Mouse (Mus musculus): Measurements from ENCODE around the gene Impg1.

Gene Impg1

GRCm38 (mm10) chr9:80465381-80465780 is at the start of gene Impg1:
Gene Impg1 (minus strand): TSS chr9:80465481.
- DNase-seq = no peak

- no peak for DNase-seq
Measured at GRCm38 (mm10) chr9:80509464-80510153, 44.3 kb upstream of the Impg1 start.

GRCm38 (mm10) chr9:80504496-80505012 is 39.3 kb upstream of the Impg1 start:
- no peak for DNase-seq

GRCm38 (mm10) chr9:80491591-80491990 is 26.3 kb upstream of the Impg1 start:
- no peak for DNase-seq

GRCm38 (mm10) chr9:80460420-80460819 is 4.9 kb downstream of the Impg1 start:
- no peak for DNase-seq

- DNase-seq = no peak
Measured at GRCm38 (mm10) chr9:80450467-80451261, 14.6 kb downstream of the Impg1 start.

- no peak for DNase-seq
Measured at GRCm38 (mm10) chr9:80441096-80441710, 24.1 kb downstream of the Impg1 start.

- no peak for DNase-seq
Measured at GRCm38 (mm10) chr9:80391404-80391803, 73.9 kb downstream of the Impg1 start.

- no peak for DNase-seq
Measured at GRCm38 (mm10) chr9:80391002-80391401, 74.3 kb downstream of the Impg1 start.

- no peak for DNase-seq
Measured at GRCm38 (mm10) chr9:80387890-80388289, 77.4 kb downstream of the Impg1 start.

GRCm38 (mm10) chr9:80386492-80386891 is 78.8 kb downstream of the Impg1 start:
- DNase-seq = no peak

GRCm38 (mm10) chr9:80386000-80386399 is 79.3 kb downstream of the Impg1 start:
- DNase-seq = peak; percentile 3

GRCm38 (mm10) chr9:80382711-80383110 is 82.6 kb downstream of the Impg1 start:
- DNase-seq = no peak

- no peak for DNase-seq
Measured at GRCm38 (mm10) chr9:80380078-80380645, 85.1 kb downstream of the Impg1 start.

GRCm38 (mm10) chr9:80374100-80374499 is 91.2 kb downstream of the Impg1 start:
- DNase-seq = no peak

- no peak for DNase-seq
Measured at GRCm38 (mm10) chr9:80373304-80373739, 92.0 kb downstream of the Impg1 start.

GRCm38 (mm10) chr9:80368636-80369035 is 96.6 kb downstream of the Impg1 start:
- no peak for DNase-seq

GRCm38 (mm10) chr9:80367520-80368204 is 97.6 kb downstream of the Impg1 start:
- DNase-seq = no peak

GRCm38 (mm10) chr9:80360063-80360462 is 105.2 kb downstream of the Impg1 start:
- DNase-seq = no peak

GRCm38 (mm10) chr9:80351678-80352331 is 113.5 kb downstream of the Impg1 start:
- DNase-seq = no peak

- DNase-seq = no peak
Measured at GRCm38 (mm10) chr9:80351295-80351677, 114.0 kb downstream of the Impg1 start.

- no peak for DNase-seq
Measured at GRCm38 (mm10) chr9:80344451-80345000, 120.8 kb downstream of the Impg1 start.

Measured in cerebellum, adult 11 months (tissue).